Mouse (Mus musculus) midbrain, embryonic 15.5 days (tissue): Measurements from ENCODE around the gene Gm12216. TPM values are rescaled to one million over a fixed set of nuclear protein-coding genes. Genes with fewer than 3 reads are reported as not detected.

Source experiments
- ATAC-seq: fragments of 200-750 bp; cut with Nextera tagmentation; replicated peaks from 2 replicates; pipeline ENCODE4 v1.8.0; 2017; ENCODE audit warnings: moderate TSS enrichment
- H3K27ac ChIP-seq: fragments of 300-500 bp; sonication (generic); 2 replicates; pipeline ENCODE4 v1.5.1; 2015; ENCODE audit warnings: mild to moderate bottlenecking, inconsistent platforms
- H3K27me3 ChIP-seq: fragments of 300-500 bp; sonication (generic); replicated peaks from 2 replicates; pipeline ENCODE4 v1.6.1; 2015; ENCODE audit warnings: inconsistent platforms
- H3K36me3 ChIP-seq: fragments of 300-500 bp; sonication (generic); replicated peaks from 2 replicates; pipeline ENCODE4 v1.6.1; 2015; ENCODE audit warnings: inconsistent platforms
- H3K4me1 ChIP-seq: fragments of 300-500 bp; sonication (generic); 2 replicates; pipeline ENCODE4 v1.6.1; 2015; ENCODE audit warnings: inconsistent platforms
- H3K4me2 ChIP-seq: fragments of 300-500 bp; sonication (generic); 2 replicates; pipeline ENCODE4 v1.6.1; 2015; ENCODE audit warnings: inconsistent platforms, mild to moderate bottlenecking, moderate library complexity
- H3K4me3 ChIP-seq: fragments of 300-500 bp; sonication (generic); 2 replicates; pipeline ENCODE4 v1.5.1; 2015; ENCODE audit warnings: mild to moderate bottlenecking, inconsistent platforms
- H3K9ac ChIP-seq: fragments of 300-500 bp; sonication (generic); 2 replicates; pipeline ENCODE4 v1.6.1; 2015; ENCODE audit warnings: mild to moderate bottlenecking, inconsistent platforms
- H3K9me3 ChIP-seq: fragments of 300-500 bp; sonication (generic); 2 replicates; pipeline ENCODE4 v1.6.1; 2016; ENCODE audit warnings: inconsistent platforms
- WGBS: fragments of 180-500 bp; shearing (Covaris S2); methylation state at CpG from one replicate; pipeline ENCODE4 v1.1.7; 2015; ENCODE audit warnings: mixed read lengths; 5-methylcytosine and 5-hydroxymethylcytosine counted together
- microRNA-seq: library from miRNA; unstranded; fragments of <30 nt; microRNA quantifications from one replicate; pipeline ENCODE4, GENCODE M21; 2016
- polyA plus RNA-seq: library from polyadenylated mRNA; unstranded; fragments of >200 nt; fragmentation: Nextera tagmentation; extraction: Ambion mirVana; gene quantifications from 2 replicates; pipeline ENCODE4 v1.2.1, GENCODE M21; 2015

Gm12216 gene
- polyA plus RNA-seq, 1 experiment from 2014 or later = 0.26 TPM

DNA sequence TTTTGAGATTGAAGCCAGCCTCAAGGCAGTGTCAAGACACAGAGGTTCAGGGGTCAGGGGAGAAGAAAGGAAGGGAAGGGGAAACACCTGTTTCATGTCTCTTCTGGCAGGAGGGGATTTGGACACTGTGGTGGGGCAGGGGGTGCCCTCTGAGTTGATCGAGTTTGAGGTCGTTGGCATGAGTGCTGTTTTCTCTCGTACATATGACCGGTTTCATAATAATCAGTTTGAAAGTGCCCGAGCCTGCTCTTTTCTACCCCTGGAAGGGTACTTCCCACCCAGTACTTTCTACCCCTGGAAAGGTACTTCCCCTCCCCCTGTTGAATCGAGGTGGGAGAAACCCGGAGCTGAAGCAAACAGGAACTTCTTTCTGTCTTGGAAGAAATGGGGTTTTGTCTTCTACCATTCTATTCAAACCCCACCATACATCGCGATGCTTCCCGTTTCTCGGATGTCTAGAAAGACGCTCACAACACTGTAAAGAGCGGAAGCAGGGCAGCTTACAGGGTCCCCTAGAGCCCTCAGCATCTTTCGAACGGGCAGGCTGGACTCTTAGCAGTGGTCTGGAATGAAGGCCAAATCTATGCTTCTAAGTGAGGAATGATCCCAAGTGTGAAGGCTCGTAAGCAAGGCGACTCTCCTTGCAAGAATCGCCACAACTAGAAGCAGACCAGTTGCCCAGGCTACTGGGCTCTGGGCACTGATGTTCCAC is 123.9 kb downstream of the Gm12216 start:
- no peaks in the 10 kb centered on the region for H3K27me3 ChIP-seq
- no peak for ATAC-seq
- no peaks in the 10 kb centered on the region for H3K36me3 ChIP-seq
- no peak overlapping the region for H3K4me3 ChIP-seq
- no peak overlapping the region for H3K27ac ChIP-seq
- WGBS = 72% methylated on average over 18 of the region's 18 CpGs
- peak overlapping the region; percentile 46; the same call in 1 of the 2 replicates for H3K4me2 ChIP-seq
- no peaks in the 10 kb centered on the region for H3K9me3 ChIP-seq
- no peaks in the 10 kb centered on the region for H3K4me1 ChIP-seq
- H3K9ac ChIP-seq = no peak overlapping the region

DNA sequence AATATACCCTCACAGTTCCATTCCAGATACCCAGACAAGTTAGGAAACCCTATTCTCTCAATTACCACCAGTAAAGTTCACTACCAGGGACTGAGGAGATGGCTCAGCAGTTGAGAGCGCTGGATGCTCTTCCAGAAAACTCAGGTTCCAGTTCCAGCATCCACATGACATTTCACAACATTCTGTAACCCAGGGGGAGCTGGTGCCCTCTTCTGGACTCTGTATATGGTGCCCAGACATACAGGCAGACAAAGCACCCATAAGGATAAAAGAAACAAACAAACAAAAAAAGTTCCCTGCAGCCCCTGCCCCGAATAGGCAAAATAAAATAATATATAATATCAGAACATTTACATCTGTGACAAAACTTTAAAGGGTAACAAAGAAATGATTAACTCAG is 124.6 kb downstream of the Gm12216 start:
- H3K27me3 ChIP-seq = no peaks in the 10 kb centered on the region
- H3K4me2 ChIP-seq = no peak overlapping the region
- no peaks in the 10 kb centered on the region for H3K36me3 ChIP-seq
- H3K9ac ChIP-seq = no peak overlapping the region
- H3K27ac ChIP-seq = no peak overlapping the region
- no peak overlapping the region for H3K4me3 ChIP-seq
- 87% methylated on average over 2 of the region's 2 CpGs for WGBS
- ATAC-seq = no peak
- no peaks in the 10 kb centered on the region for H3K9me3 ChIP-seq
- H3K4me1 ChIP-seq = no peaks in the 10 kb centered on the region

DNA sequence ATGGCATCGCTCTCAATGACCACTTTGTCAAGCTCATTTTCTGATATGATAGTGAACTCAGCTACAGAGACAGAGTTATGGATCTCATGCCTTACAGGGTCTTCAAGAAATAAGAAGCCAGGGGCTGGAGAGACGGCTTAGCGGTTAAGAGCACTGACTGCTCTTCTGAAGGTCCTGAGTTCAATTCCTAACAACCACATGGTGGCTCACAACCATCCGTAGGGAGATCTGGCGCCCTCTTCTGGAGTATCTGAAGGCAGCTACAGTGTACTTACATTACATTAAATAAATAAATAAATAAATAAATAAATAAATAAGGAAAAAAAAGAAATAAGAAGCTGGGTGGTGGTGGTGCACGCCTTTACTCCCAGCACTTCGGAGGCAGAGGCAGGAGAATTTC is 125.2 kb downstream of the Gm12216 start:
- no peaks in the 10 kb centered on the region for H3K9me3 ChIP-seq
- H3K27ac ChIP-seq = no peak overlapping the region
- no peak overlapping the region for H3K4me2 ChIP-seq
- WGBS = 86% methylated on average over 7 of the region's 7 CpGs
- no peak overlapping the region for H3K9ac ChIP-seq
- H3K36me3 ChIP-seq = no peaks in the 10 kb centered on the region
- H3K4me3 ChIP-seq = no peak overlapping the region
- no peaks in the 10 kb centered on the region for H3K4me1 ChIP-seq
- H3K27me3 ChIP-seq = no peaks in the 10 kb centered on the region
- ATAC-seq = no peak

Small RNAs within 50 kb of the gene (microRNA-seq; reads per million reads assigned to microRNA genes)
- not detected for gene Mir7671

Other genes starting within 250 kb of the Gm12216 start
- 5.3 and 5.6 TPM in 2 replicates for gene Il4, start 240.6 kb downstream of the Gm12216 start, polyA plus RNA-seq
- gene Il13, start 224.6 kb downstream of the Gm12216 start, polyA plus RNA-seq = not detected in 2 replicates
- 10.5 and 11.5 TPM in 2 replicates for gene Rad50, start 151.9 kb downstream of the Gm12216 start, polyA plus RNA-seq
- not detected in 2 replicates for gene Il5, start 138.5 kb downstream of the Gm12216 start, polyA plus RNA-seq
- 2.6 and 3.1 TPM in 2 replicates for gene Irf1, start 89.2 kb downstream of the Gm12216 start, polyA plus RNA-seq
- gene Gm17334, start 86.1 kb downstream of the Gm12216 start, polyA plus RNA-seq = not detected in 2 replicates
- gene Slc22a5, start 32.4 kb upstream of the Gm12216 start, polyA plus RNA-seq = 10.6 and 11.3 TPM in 2 replicates
- gene Slc22a21, start 121.1 kb upstream of the Gm12216 start, polyA plus RNA-seq = 2.1 and 3.0 TPM in 2 replicates
- gene Slc22a4, start 168.8 kb upstream of the Gm12216 start, polyA plus RNA-seq = 3.3 and 4.0 TPM in 2 replicates
- gene Pdlim4, start 209.8 kb upstream of the Gm12216 start, polyA plus RNA-seq = 22.3 and 26.8 TPM in 2 replicates
- 10.0 and 10.3 TPM in 2 replicates for gene P4ha2, start 240.8 kb upstream of the Gm12216 start, polyA plus RNA-seq